Mouse (Mus musculus): Measurements from ENCODE around the gene Eno1.
"Not testable (repeated sequence)": the region's sequence is repeated elsewhere in the genome, so short reads cannot be mapped to it uniquely, and the experiment has no call there.

Gene Eno1

DNA sequence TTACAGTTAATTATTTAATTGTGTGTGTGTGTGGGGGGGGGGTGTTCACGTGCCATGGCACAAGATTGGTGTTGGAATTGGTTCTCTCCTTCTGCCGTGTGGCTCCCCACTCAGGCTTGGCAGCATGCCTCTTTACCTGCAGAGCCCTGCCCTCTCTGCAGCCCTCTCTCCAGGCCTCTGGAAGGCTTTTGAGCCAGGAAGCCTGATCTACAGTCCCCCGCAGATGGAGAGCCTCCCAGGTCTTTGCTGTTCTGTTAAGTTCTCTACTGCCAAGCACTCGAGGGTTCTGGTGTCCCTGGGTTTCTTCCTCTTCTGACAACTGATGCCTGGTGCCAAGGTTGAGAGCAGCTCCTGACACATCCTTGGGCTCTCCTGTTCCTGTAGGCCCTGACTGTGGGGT is 17.9 kb downstream of the Eno1 start:
- no peak for DNase-seq

DNA sequence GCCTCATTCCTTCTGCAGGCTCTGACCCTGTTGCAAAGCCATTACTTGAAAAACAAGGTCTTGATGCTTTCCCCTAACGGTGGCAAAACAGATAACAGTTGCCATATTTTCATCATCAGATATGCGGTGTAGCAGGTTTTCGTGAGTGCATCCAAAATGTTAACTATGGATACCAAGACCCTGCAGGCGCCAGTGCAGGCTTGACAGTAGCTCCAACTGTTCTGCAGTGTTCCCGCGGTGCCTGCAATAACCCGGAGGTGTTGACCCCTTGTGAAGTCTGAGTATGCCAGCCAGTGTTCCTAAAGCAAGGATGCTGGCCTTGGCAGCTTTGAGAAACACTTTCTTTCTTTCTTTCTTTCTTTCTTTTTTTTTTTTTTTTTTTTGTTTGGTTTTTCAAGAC is 18.7 kb downstream of the Eno1 start:
- DNase-seq, result no peak

DNA sequence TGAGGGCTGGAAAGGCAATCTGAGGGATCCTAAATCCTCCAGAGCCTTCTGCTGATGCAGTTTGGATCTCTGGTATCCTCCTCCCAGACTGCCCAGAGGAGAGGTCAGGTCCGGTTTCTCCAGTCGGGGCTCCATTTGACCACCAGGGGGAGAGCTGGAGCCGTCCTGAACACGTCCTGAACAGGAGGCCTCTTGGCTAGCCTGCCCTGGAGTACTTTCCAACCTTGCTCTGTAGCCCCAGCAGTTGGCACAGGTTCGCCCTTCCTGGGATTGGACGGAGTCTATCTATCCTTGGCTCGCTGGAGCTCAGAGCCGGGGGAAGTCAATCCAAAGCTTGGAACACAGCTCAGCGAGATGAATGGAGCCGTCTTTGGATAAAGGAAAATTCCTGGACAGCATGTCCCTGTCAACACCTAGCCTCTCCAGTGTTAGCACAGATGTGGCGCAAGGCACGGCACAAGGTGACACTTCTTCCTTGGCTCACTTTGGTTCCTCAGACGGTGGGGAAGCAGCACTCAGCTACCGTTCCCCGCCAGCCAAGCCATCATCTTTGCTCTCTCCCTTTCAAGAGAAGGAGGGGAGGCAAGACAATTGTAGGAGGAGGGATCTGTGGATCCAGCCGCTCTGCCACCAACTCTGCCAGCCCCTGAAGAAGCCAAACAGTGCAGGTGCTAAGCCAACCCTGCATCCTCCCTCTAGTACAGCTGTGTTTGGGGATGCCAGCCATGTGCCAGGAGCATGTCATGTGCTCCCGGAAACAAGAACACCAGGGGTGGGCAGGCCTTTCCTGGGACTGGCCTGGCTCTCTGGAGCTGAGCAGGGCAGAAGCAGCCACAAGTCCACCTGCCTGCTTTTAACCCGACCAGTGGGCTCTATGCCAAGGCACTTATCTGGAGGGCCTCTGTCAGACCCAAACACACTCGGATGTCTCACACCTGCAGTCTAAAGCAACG is 21.0 kb downstream of the Eno1 start:
- peak; percentile 26 to 32 for DNase-seq

DNA sequence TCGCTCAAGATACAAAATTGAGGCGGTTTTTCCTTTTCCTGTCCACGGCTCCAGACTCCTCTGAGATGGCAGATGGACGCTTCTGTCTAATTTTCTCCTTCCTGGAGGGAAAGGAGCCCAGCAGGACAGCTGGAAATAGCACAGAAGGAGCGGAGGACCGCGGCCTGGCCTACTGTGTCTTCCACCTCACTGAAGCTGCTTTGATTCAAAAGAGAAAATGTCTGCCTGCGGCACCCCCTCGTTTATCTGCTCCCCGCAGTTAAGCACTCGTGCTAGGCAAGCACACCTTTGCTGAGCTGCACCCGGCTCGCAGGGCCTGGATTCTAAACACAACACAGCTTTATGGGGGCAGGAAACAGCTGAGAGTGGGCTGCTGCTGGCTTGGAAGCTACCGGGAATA is 21.9 kb downstream of the Eno1 start:
- no peak for DNase-seq

DNA sequence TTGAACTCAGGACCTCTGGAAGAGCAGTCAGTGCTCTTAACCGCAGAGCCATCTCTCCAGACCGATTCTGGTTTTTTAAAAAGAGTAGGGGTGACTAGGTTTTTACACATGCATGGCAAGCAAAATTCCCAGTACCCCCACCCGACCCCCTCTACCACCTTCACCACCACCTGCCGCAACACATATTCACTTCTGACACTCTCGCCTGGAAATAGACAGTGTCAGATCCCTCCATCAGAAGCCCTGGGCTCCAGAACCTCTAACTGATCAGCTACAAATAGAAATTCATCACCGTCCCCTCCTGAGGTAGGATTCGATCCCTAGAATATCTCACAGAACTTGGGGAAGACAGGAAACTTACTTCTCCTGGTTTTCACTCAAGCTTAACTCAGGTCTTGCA is 23.1 kb downstream of the Eno1 start:
- DNase-seq, result no peak

DNA sequence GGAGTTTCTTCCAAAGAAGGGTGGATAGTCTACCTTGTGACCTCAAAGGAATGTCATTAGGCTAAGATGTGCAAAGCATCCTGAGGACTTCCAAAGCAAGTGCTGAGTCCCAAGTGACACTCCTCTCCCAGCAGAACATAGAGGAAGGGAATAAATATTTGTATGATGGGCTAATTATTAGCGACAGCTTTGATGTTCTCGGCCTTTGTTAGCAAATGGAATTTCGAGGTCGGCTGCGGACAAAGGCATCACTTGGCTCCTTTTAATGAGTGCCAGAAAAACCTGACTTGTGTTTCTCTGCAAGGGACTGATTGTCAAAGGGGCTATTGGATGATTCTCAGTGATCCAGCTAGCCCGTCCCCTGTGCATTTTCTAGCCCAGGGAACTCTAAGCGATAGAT is 23.6 kb downstream of the Eno1 start:
- DNase-seq, result no peak

DNA sequence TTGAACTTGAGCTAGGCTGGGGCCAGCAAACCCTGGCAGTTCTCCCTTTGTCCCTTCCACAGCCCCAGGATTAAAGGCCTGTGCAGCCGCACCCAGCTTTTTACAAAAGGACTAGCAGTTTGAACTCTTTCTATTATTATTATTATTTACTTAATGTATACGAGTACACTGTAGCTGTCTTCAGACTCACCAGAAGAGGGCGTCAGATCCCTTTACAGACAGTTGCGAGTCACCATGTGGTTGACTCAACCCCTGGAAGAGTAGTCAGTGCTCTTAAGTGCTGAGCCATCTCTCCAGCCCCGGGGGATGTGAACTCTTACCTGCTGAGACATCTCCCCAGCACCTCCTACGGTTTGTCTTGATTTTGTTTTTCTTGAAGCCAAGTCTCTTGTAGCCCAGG is 24.2 kb downstream of the Eno1 start:
- DNase-seq, result no peak

DNA sequence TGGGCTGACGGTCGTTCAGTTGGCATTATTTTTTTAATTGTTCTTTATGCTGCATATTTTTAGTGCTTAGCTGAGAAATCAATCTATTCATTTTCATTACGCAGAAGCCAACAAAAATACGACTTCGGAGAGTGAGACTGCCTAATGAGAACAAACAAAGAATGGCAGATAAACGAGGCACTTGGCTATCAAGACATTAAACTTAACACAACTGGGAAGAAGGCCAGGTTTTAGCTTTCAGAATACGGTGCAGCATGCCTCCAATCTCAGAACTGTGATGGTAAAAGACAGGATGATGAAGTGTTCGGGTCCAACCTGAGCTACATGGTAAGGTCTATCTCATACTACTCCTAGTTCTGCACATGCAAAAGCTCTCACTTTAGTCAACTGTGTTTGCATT is 25.8 kb downstream of the Eno1 start:
- no peak for DNase-seq

DNA sequence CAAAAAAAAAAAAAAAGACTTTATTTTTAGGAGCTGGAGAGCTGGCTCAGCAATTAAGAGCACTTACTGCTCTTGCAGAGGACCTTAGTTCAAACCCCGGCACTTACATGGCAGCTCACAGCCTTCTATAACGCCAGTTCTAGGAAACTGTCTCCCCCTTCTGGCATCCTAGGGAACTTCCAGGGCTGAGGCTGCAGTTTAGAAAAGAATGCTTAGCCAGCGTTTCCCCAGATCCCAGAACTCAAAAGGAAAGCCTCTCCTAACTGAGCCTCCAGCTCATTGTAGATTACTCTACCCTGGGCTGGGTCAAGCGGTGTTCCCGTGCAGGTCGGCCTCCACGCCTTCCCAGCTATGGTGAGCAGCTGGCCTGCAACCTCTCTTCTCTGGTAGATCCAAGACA is 28.4 kb downstream of the Eno1 start:
- DNase-seq, result no peak

DNA sequence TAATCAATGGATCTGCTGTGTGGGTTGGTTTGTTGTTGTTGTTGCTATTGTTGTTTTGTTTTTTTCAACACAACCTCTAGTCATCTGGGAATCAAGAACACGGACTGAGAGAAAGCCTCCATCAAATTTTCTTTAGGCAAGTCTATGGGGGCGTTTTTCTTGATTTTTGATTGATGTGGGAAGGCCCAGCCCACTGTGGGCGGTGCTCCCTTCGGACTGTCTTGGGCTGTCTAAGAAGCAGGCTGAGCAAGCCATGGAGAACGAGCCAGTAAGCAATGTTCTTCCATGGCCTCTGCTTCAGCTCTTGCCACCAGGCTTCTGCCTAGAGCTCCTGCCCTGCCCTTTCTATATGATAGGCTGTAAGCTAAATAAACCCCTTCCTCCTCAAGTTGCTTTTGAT is 28.9 kb downstream of the Eno1 start:
- DNase-seq, result no peak

DNA sequence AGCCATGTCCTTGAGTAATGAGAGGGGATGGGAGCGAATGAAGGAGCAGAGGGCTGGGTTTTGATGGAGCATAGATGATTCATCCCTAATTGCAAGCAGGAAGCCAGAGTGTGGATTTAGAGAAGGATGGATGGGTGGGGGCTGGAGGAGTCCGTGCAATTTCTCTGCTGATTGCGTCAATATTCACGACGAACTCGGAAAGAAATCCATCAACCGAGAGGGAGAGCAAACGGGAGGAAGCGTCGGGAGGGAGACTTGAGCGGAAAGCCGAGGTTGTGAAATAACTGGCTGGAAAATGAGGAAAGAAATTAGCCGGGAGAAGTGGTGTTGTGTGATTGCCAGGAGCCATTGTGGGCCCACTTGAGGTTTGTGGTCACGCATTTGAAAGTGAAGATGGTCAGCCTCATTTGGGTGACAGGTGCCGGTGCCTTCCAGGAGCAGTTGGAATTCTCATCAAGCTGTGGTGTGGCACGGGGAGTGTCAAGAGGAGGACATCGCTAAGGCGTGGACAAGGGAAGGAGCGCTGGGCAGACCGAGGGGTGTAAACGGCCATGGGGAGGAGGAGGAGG is 30.2 kb downstream of the Eno1 start:
- DNase-seq, result no peak

DNA sequence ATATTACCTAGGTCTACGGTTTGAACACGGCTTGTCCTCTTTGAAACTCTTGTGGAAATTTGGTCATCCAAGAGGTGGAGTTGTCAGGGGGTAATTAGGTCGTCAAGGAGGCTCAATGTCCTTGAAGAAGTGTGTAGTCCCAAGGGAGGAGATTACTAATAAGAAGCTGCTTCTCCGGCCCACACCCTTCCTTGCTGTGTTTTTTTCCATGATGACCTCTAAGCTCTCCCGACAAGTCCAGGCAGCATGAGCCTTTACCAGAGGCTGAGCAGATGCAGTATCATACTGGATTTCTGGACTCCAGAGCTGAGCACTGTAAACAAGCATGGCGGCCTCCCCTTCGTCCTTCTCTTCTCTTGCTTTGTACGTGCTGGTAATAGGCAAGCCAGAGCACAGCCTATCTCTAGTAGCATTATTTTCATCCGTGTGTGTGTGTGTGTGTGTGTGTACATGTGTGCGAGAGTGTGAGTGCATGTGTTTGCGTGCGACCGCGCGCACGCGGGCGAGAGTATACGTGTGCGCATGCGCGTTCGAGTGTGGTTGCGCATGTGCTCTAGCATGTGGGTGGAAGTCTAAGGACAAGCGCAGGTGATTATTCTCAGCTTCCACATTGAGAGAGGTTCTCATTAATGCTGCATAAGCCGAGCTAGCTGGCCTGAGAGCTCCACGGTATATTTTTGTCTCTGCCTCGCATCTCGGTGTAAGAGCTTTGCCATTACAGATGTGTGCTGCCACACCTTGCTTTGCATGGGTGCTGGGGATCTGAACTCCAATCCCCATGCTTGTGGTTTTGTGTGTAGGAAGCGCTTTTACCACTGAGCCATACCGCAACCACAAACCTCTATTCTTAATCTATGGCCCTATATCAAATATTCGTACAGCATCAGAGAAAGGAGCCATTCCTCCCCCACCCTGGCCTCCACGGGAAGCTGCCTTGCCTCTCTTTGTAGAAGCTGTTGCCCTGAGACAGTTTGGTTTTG is 32.4 kb downstream of the Eno1 start:
- peak in 1 of 2 experiments; percentile 31 for DNase-seq

DNA sequence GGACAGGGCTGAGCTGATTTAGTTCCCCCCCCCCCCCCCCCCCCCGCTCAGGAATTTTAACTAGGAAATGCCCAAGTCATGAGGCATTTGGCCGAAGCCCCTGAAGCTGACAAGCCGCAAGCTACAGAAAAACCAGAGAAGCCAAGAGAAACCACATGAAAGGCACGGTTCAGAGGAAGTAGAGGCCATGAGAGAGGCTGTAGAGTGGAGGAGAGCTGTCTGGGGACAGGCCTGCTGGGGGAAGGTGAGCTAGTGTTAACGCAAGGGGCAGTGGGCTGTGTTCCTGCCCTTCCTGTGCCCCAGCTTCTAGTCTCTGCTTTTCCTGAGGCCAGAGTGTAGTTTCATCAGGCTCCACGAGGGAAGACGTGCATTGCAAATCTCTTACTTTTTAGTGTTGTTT is 33.2 kb downstream of the Eno1 start:
- DNase-seq, result no peak

DNA sequence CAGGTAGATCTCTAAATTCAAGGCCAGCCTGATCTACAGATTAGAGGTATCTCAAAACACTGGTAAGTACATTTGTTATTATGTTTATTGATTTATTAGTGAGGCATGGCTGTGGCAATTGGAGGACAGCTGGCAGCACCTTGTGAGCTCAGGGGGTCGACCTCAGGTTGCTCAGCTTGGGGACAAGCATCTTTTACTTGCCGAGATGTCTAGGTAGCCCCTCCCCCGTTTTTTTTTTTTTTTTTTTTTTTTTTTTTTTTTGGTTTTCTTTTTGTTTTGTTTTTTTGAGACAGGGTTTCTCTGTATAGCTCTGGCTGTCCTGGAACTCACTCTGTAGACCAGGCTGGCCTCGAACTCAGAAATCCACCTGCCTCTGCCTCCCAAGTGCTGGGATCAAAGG is 34.2 kb downstream of the Eno1 start:
- not testable (repeated sequence) for DNase-seq

DNA sequence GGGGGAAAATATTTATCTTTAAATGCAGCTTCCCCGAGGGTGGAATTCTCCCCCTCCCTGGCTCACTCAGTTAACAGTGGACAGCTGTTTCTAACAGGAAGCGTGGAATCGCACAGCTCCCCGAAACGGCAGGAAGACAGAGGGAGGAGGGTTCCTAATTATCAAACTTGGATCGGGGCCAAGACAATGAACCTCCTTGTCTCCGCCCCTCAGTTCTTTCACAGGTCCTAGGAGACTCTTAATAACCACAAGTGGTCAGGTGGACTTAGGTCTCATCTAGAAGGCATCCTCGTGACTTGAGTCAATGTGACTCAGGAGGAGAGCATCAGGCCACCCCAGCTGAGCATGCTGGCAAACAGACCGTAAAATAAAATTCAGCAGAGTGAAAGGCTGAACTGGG is 36.2 kb downstream of the Eno1 start:
- DNase-seq, result no peak

DNA sequence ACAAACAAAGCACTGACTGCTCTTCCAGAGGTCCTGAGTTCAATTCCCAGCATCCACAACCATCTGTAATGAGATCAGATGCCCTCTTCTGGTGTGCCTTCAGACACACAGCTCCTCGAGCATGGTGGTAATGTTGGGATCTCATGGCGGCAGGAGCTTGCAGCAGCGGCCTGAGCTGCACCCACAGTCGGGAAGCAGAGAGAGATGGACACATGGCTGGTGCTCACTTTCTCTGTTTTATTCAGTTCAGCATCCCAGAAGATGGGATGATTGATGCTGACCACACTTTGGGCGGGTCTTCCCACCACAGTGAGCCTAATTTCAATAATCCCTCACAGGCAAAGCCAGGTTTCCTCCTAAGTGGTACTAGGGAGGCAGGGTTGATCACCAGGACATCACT is 39.0 kb downstream of the Eno1 start:
- DNase-seq, result no peak

DNA sequence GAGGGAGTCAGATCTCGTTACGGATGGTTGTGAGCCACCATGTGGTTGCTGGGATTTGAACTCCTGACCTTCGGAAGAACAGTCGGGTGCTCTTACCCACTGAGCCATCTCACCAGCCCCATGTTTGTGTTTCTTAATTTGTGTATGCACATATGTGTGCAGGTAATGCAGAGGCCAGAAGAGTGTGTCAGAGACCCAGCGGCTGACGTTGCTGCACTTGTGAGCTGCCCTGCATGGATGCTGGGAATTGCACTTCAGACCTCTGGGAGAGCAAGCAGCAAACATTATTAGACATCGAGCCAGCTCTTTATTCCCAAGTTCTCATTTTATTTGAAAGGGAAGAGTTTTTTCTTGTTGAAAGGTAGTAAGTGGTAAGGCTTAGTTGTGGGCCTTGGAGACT is 42.8 kb downstream of the Eno1 start:
- DNase-seq, result not testable (repeated sequence)

DNA sequence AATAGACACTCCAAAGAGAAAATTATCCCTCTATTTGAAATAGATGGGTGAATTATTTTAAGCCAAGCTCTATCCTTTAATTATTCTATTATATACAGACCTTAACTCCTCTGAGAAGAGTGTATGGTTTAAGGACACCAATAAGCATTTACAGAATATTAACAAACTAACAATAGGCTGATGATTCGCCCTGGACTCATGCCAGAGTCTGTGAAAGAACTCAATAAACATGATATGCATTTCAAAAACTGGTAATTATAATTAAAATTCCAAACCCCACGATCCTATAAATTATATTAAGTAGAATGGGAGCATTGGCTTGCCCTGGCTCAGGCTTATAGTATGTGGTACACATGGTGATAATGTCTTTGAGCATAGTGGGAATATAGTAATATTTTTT is 43.5 kb downstream of the Eno1 start:
- DNase-seq, result no peak

DNA sequence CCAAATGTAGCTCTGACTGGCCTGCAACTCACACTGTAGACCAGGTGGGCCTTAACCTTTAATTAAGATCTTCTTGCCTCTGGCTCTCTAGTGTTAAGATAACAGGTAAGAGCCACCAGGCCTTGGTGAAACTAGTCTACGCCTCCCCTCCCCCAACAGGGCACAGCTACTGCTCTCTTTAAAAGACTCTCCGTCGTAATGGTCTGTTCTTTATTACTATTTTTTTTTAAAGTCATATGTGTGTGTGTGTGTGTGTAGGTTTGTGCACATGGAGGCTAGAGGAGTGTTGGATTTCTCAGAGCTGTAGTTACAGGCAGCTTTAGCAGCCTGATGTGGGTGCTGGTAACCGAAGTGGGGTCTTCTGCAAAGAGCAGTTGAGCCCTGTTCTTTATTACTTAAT is 43.9 kb downstream of the Eno1 start:
- no peak for DNase-seq

DNA sequence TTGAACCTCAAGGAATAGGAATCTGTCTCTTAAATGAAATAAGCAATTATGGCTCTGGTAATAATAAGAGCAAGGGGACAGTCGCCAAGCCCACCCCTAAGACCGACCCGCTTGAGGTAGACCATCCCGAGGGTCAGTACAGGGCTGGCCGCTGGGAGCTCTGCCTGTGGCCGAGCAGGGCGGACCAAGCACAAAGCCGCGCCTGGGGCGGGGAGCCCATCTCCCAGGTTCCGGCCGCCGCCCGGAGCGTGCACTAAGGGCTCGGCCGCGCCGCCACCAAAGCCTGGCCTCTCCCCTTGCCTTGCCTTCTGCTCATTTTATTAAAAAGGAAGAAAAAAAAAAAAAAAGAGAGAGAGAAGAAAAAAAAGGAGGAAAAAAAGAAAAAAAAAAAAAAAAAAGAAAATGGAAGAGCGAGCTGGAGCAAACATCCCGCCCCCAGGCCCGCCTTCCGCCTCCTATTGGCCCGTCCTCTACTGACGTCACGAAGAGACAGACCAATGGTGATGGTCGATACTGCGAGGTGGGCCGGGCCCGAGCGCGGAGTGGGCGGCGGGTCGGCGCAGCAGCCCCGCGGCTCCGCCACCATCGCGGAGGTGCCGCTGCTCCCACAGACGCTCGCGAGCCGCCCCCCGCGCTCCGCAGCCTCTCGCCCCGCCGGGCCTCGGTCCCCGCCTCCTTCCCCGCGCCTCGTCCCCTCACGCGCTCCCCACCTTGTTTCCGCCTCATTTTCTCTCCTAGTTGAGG is 44.7 kb downstream of the Eno1 start, which contains the start of gene Rere:
Rere (plus strand) TSS at position 629 of the 744 bp plus-strand sequence.
- peak; percentile 92 for DNase-seq

DNA sequence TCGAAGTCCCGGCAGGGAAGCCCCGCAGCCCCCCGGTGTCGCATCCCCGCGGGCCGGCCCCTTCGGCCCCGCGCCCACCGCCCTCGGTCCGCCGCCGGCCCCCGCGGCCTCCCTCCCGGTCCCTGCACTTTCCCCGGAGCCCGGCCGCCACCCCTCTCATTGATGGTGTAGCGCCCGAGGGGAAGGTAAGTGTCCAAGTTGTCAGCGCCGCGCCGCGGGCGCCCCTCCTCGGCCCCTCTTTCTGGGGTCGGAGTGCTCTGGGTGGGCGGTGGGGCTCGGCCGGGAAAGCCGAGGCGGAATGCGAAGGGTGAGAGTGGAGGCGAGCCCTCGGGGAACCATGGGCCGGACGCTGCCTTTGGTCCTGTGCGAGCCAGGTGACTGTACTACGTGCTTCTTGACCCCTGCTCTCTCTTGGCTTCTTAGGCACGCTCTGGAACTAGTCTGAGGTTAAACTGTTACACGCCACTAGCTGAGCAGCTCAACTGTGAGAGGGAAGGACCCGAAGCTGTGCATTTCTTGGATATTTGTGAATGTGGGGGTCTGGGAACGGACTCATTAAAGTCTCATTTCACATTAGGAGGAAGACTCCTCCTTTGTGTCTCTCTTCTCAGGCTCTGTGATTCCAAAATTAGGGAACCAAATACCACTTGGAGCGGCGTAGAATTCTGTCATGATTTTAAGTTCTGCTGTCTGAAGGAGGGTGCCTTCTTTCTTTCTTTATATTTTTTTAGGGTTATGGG is 45.5 kb downstream of the Eno1 start:
- peak; percentile 38 for DNase-seq
